ENCODE assay signal across 17 mouse cellular contexts in the genomic region with DNA sequence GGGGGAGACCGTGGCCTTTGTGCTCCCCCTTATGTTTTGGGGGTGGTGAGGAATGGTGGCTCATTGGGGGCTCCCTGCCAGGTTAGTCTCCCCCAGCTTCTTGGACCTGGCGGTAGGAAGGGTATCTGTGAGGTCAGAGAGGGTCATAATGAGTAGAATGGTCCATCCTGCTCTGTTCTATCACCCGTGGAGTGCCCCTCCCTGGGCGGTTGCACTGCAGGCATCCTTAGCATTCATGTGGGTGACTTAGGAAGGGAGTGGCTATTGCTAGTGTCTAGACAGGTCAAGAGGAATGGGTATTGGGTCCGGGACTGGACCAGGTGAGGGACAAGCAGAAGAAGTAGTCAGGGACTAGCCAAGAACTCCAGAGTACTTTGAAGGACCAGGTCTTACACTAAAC. TPM values are rescaled to one million over a fixed set of nuclear protein-coding genes. Genes with fewer than 3 reads are reported as not detected.
DNase-seq lines count a peak whose midpoint lies in the region; ATAC-seq and TF ChIP-seq lines count a peak whose summit lies in the region.
"Had no signal": no experiment of that assay in that cellular context is flagged by ENCODE, and none has a peak within 500 bp of the region (broad histone marks: within the 10 kb centered on the region; RNA-seq: fewer than 3 reads in every experiment).

No protein-coding gene starts in this region.

- TF ChIP-seq POLR2A in testis, adult 2 months (IDR thresholded peaks at IDR 0.05; ENCODE audit: control insufficient read depth, low read depth, low read length), result peak; percentile 62; the same call in 1 of the 2 replicates

- no peaks in the 10 kb centered on the region for H3K9me3 ChIP-seq in hindbrain, embryonic 12.5 days (replicated peaks)
- H3K9me3 ChIP-seq in hindbrain, embryonic 10.5 days, result no peaks in the 10 kb centered on the region
- no peaks in the 10 kb centered on the region for H3K9me3 ChIP-seq in midbrain, embryonic 11.5 days (ENCODE audit: control insufficient read depth, low read length)
- H3K9me3 ChIP-seq in midbrain, embryonic 13.5 days, result no peaks in the 10 kb centered on the region
- H3K9me3 ChIP-seq: embryonic facial prominence, embryonic 13.5 days; forebrain, embryonic 12.5 days; heart, embryonic 10.5 days had no signal

- H3K9ac ChIP-seq in hindbrain, embryonic 12.5 days, result no peak overlapping the region
- no peak overlapping the region for H3K9ac ChIP-seq in midbrain, embryonic 11.5 days (ENCODE audit: low read length)
- H3K9ac ChIP-seq in midbrain, embryonic 13.5 days (replicated peaks), result no peak overlapping the region
- H3K9ac ChIP-seq: embryonic facial prominence, embryonic 13.5 days; forebrain, embryonic 12.5 days had no signal

- 0 out of 2 replicates have a peak, but pooled peaks have one; percentile 6 for ATAC-seq in hindbrain, embryonic 12.5 days (ENCODE audit: low FRiP score)
- 0 out of 2 replicates have a peak, but pooled peaks have one; percentile 19 for ATAC-seq in midbrain, embryonic 11.5 days (ENCODE audit: low FRiP score)
- ATAC-seq in midbrain, embryonic 13.5 days, result no peak

- H3K36me3 ChIP-seq in hindbrain, embryonic 12.5 days, result no peaks in the 10 kb centered on the region
- H3K36me3 ChIP-seq in hindbrain, embryonic 10.5 days, result no peaks in the 10 kb centered on the region
- H3K36me3 ChIP-seq in midbrain, embryonic 11.5 days (ENCODE audit: control insufficient read depth, insufficient read depth, low read length), result no peaks in the 10 kb centered on the region
- no peaks in the 10 kb centered on the region for H3K36me3 ChIP-seq in midbrain, embryonic 13.5 days
- no peaks in the 10 kb centered on the region for H3K36me3 ChIP-seq in testis, adult 2 months (ENCODE audit: control insufficient read depth, insufficient read depth, low read length)
- H3K36me3 ChIP-seq: embryonic facial prominence, embryonic 13.5 days; forebrain, embryonic 12.5 days; heart, embryonic 10.5 days had no signal

- 80% methylated on average over 5 of the region's 5 CpGs for WGBS in hindbrain, embryonic 12.5 days
- 79% methylated on average over 5 of the region's 5 CpGs for WGBS in hindbrain, embryonic 10.5 days
- 85% methylated on average over 5 of the region's 5 CpGs for WGBS in midbrain, embryonic 11.5 days
- WGBS in midbrain, embryonic 13.5 days, result 88% methylated on average over 5 of the region's 5 CpGs

- TF ChIP-seq CTCF in testis, adult 2 months (IDR thresholded peaks at IDR 0.05; ENCODE audit: control insufficient read depth, insufficient read depth, insufficient replicate concordance, low read depth, low read length), result no peak

- peaks cover 3% of the 10 kb centered on the region; the same call in 1 of the 2 replicates for H3K4me1 ChIP-seq in hindbrain, embryonic 12.5 days
- H3K4me1 ChIP-seq in hindbrain, embryonic 10.5 days (replicated peaks), result peaks cover 32% of the 10 kb centered on the region
- H3K4me1 ChIP-seq in midbrain, embryonic 11.5 days (ENCODE audit: control insufficient read depth, insufficient read depth, low read length), result peaks cover under 1% of the 10 kb centered on the region
- peaks cover 8% of the 10 kb centered on the region for H3K4me1 ChIP-seq in midbrain, embryonic 13.5 days (replicated peaks)
- H3K4me1 ChIP-seq in testis, adult 2 months (ENCODE audit: control insufficient read depth, insufficient read depth, low read length), result peaks cover 5% of the 10 kb centered on the region

- no peak overlapping the region for H3K27ac ChIP-seq in hindbrain, embryonic 12.5 days
- no peak overlapping the region for H3K27ac ChIP-seq in hindbrain, embryonic 10.5 days
- H3K27ac ChIP-seq in midbrain, embryonic 11.5 days (ENCODE audit: low read depth, low read length), result no peak overlapping the region
- H3K27ac ChIP-seq in midbrain, embryonic 13.5 days, result no peak overlapping the region
- peak overlapping the region; percentile 5; the same call in 1 of the 2 replicates for H3K27ac ChIP-seq in testis, adult 2 months (ENCODE audit: control insufficient read depth, insufficient read depth, low read depth, low read length)
- H3K27ac ChIP-seq: embryonic facial prominence, embryonic 13.5 days; forebrain, embryonic 12.5 days; heart, embryonic 10.5 days; hindbrain, embryonic 14.5 days had no signal

- H3K4me3 ChIP-seq in hindbrain, embryonic 12.5 days, result no peak overlapping the region
- H3K4me3 ChIP-seq in hindbrain, embryonic 10.5 days, result no peak overlapping the region
- H3K4me3 ChIP-seq in midbrain, embryonic 11.5 days (ENCODE audit: low read depth, low read length), result no peak overlapping the region
- H3K4me3 ChIP-seq in midbrain, embryonic 13.5 days (replicated peaks), result no peak overlapping the region
- peak overlapping the region; percentile 80 for H3K4me3 ChIP-seq in testis, adult 2 months (ENCODE audit: control insufficient read depth, low read depth, low read length)

- no peak overlapping the region for H3K4me2 ChIP-seq in hindbrain, embryonic 12.5 days (replicated peaks)
- no peak overlapping the region for H3K4me2 ChIP-seq in midbrain, embryonic 11.5 days
- no peak overlapping the region for H3K4me2 ChIP-seq in midbrain, embryonic 13.5 days (replicated peaks)

- peak; percentile 32 for DNase-seq in cerebellum, adult 8-10 months
- DNase-seq in cerebellum, postnatal 10 days, result no peak
- DNase-seq in hindbrain, embryonic 10.5 days (ENCODE audit: low spot score), result no peak
- no peak for DNase-seq in midbrain, embryonic 11.5 days (ENCODE audit: low spot score, missing footprints)
- no peak for DNase-seq in testis, postnatal 10 days (ENCODE audit: low spot score)
- DNase-seq: adrenal gland, postnatal 10 days; gastrocnemius, postnatal 10 days; heart, postnatal 4 days had no signal

- peaks cover 40% of the 10 kb centered on the region for H3K27me3 ChIP-seq in hindbrain, embryonic 12.5 days
- H3K27me3 ChIP-seq in hindbrain, embryonic 10.5 days (ENCODE audit: insufficient read depth, poor library complexity, severe bottlenecking), result peaks cover 81% of the 10 kb centered on the region
- no peaks in the 10 kb centered on the region for H3K27me3 ChIP-seq in midbrain, embryonic 11.5 days (ENCODE audit: control insufficient read depth, insufficient read depth, low read length)
- peaks cover 49% of the 10 kb centered on the region for H3K27me3 ChIP-seq in midbrain, embryonic 13.5 days
- no peaks in the 10 kb centered on the region for H3K27me3 ChIP-seq in testis, adult 2 months (ENCODE audit: control insufficient read depth, insufficient read depth, low read length)

RNA-seq across cellular contexts. Expression of a gene that starts 0.8 kb away (rescaled TPM):
- polyA plus RNA-seq in hindbrain, embryonic 12.5 days (2016; fragmentation: Nextera tagmentation; extraction: Ambion mirVana), result 0.08 TPM in 1 of 2 replicates, not detected in the other
- polyA plus RNA-seq in hindbrain, embryonic 10.5 days (2016; fragmentation: Nextera tagmentation; extraction: Ambion mirVana), result 0.05 TPM in 1 of 2 replicates, not detected in the other
- not detected in 2 replicates for polyA plus RNA-seq in midbrain, embryonic 11.5 days (2014; fragmentation: Nextera tagmentation; extraction: Ambion mirVana)
- polyA plus RNA-seq in midbrain, embryonic 13.5 days (2015; fragmentation: Nextera tagmentation; extraction: Ambion mirVana), result 0.10 TPM in 1 of 2 replicates, not detected in the other
- polyA plus RNA-seq in testis, adult 2 months (2012; rRNA removed), result 1,087 and 1,277 TPM in 2 replicates
- polyA plus RNA-seq: C2C12; heart, embryonic 10.5 days; heart, embryonic 14.5 days had no signal

RNA-seq across cellular contexts. Expression of a gene that starts 11.2 kb away (rescaled TPM):
- 19.1 and 21.4 TPM in 2 replicates for polyA plus RNA-seq in hindbrain, embryonic 12.5 days (2016; fragmentation: Nextera tagmentation; extraction: Ambion mirVana)
- 5.3 and 7.7 TPM in 2 replicates for polyA plus RNA-seq in hindbrain, embryonic 10.5 days (2016; fragmentation: Nextera tagmentation; extraction: Ambion mirVana)
- polyA plus RNA-seq in midbrain, embryonic 11.5 days (2014; fragmentation: Nextera tagmentation; extraction: Ambion mirVana), result 7.6 and 9.3 TPM in 2 replicates
- polyA plus RNA-seq in midbrain, embryonic 13.5 days (2015; fragmentation: Nextera tagmentation; extraction: Ambion mirVana), result 10.5 and 12.4 TPM in 2 replicates
- 3.4 and 5.1 TPM in 2 replicates for polyA plus RNA-seq in testis, adult 2 months (2012; rRNA removed)

RNA-seq across cellular contexts. Expression of a gene that starts 14.6 kb away (rescaled TPM):
- polyA plus RNA-seq in hindbrain, embryonic 12.5 days (2016; fragmentation: Nextera tagmentation; extraction: Ambion mirVana), result 1.7 and 2.5 TPM in 2 replicates
- 1.7 and 1.9 TPM in 2 replicates for polyA plus RNA-seq in hindbrain, embryonic 10.5 days (2016; fragmentation: Nextera tagmentation; extraction: Ambion mirVana)
- polyA plus RNA-seq in midbrain, embryonic 11.5 days (2014; fragmentation: Nextera tagmentation; extraction: Ambion mirVana), result 0.27 and 0.50 TPM in 2 replicates
- 0.19 and 0.46 TPM in 2 replicates for polyA plus RNA-seq in midbrain, embryonic 13.5 days (2015; fragmentation: Nextera tagmentation; extraction: Ambion mirVana)
- polyA plus RNA-seq in testis, adult 2 months (2012; rRNA removed), result 1.7 and 1.8 TPM in 2 replicates

RNA-seq across cellular contexts. Expression of a gene that starts 36.3 kb away (rescaled TPM):
- polyA plus RNA-seq in hindbrain, embryonic 12.5 days (2016; fragmentation: Nextera tagmentation; extraction: Ambion mirVana), result 4.2 and 5.2 TPM in 2 replicates
- 3.9 and 4.6 TPM in 2 replicates for polyA plus RNA-seq in hindbrain, embryonic 10.5 days (2016; fragmentation: Nextera tagmentation; extraction: Ambion mirVana)
- polyA plus RNA-seq in midbrain, embryonic 11.5 days (2014; fragmentation: Nextera tagmentation; extraction: Ambion mirVana), result 3.7 and 4.1 TPM in 2 replicates
- polyA plus RNA-seq in midbrain, embryonic 13.5 days (2015; fragmentation: Nextera tagmentation; extraction: Ambion mirVana), result 2.4 and 3.6 TPM in 2 replicates
- 193 and 197 TPM in 2 replicates for polyA plus RNA-seq in testis, adult 2 months (2012; rRNA removed)
- polyA plus RNA-seq: C2C12 had no signal

Comparison
In these comparisons a context has a peak if more than half of its experiments do, and no peak if none do; other contexts are left out.
1. RNA of a gene that starts 0.8 kb away (polyA plus RNA-seq): 1,087 to 1,277 TPM in testis, adult 2 months; 0.08 TPM in hindbrain, embryonic 12.5 days, 0.05 TPM in hindbrain, embryonic 10.5 days, 0.10 TPM in midbrain, embryonic 13.5 days and not detected in midbrain, embryonic 11.5 days; every median in the first group is over 100 times any median in the second.